Mouse (Mus musculus) small intestine, adult 2 months (tissue): ENCODE measurements around the gene Jade1. TPM values are rescaled to one million over a fixed set of nuclear protein-coding genes. Genes with fewer than 3 reads are reported as not detected.
A peak's percentile ranks its signal among the peaks of the same experiment; 100 is the strongest.

ENCODE experiments used
- H3K27ac ChIP-seq: fragments of 200-500 bp; 2 replicates; pipeline ENCODE4 v1.5.1; 2012; ENCODE audit warnings: low read depth, low read length, control low read depth, inconsistent platforms; ENCODE audit not compliant: insufficient read depth
- H3K27me3 ChIP-seq: fragments of 200-500 bp; 2 replicates; pipeline ENCODE4 v1.6.1; 2012; ENCODE audit warnings: mild to moderate bottlenecking, moderate library complexity, low read length, inconsistent platforms; ENCODE audit not compliant: control insufficient read depth, insufficient read depth
- H3K36me3 ChIP-seq: fragments of 200-500 bp; 2 replicates; pipeline ENCODE4 v1.6.1; 2012; ENCODE audit warnings: mild to moderate bottlenecking, low read length, control low read depth, inconsistent platforms; ENCODE audit not compliant: control insufficient read depth, insufficient read depth
- H3K4me1 ChIP-seq: fragments of 200-500 bp; 2 replicates; pipeline ENCODE4 v1.6.1; 2012; ENCODE audit warnings: low read length, inconsistent platforms, mixed read lengths; ENCODE audit not compliant: control insufficient read depth, insufficient read depth, insufficient read length
- H3K4me3 ChIP-seq: fragments of 200-500 bp; 2 replicates; pipeline ENCODE4 v1.5.1; 2012; ENCODE audit warnings: low read depth, mild to moderate bottlenecking, control low read depth, inconsistent platforms, low read length, moderate library complexity
- CTCF ChIP-seq: fragments of 200-500 bp; IDR thresholded peaks from 2 replicates; pipeline ENCODE4 v1.5.1; 2012; ENCODE audit warnings: low read depth, mild to moderate bottlenecking, control low read depth, inconsistent platforms, low read length, moderate library complexity, mixed read lengths; ENCODE audit not compliant: insufficient replicate concordance, insufficient read length; ENCODE audit errors: extremely low read depth
- POLR2A ChIP-seq: fragments of 200-500 bp; IDR thresholded peaks from 2 replicates; pipeline ENCODE4 v1.6.1; 2012; ENCODE audit warnings: low read depth, mild to moderate bottlenecking, control low read depth, inconsistent platforms, low read length, moderate library complexity
- WGBS: fragments of 180-500 bp; shearing (Covaris S2); methylation state at CpG from one replicate; pipeline ENCODE4 v1.1.7; 2018; 5-methylcytosine and 5-hydroxymethylcytosine counted together
- polyA plus RNA-seq: library from polyadenylated mRNA; depleted of rRNA; stranded (reverse); fragments of >200 nt; gene quantifications from 2 replicates; pipeline ENCODE4 v1.2.3, GENCODE M21; 2012

The Jade1 gene
- polyA plus RNA-seq, 1 experiment = 18.5 TPM

DNA sequence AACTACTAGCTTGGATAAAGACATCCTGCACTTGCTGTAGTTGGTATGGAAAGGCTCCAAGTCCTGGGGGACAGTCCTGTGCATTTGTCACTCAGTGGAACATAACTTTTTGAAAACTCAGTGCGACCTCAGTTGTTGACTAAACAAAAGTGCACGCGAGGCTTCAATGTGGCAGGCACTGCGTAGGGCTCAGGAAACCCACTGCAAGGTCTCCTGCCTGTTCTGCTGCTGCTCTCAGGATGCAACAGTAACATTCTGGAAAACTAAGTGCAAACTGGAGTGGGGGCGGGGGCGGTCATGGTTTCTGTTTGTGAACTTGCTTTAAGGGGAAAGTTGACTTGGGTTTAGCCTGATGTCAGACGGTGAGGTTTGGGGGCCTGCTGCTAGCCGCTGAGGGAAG lies 51.9 kb downstream of the Jade1 start:
- H3K27ac ChIP-seq = no peak overlapping the region
- no peak overlapping the region for H3K4me3 ChIP-seq
- H3K36me3 ChIP-seq = peaks cover 57% of the 10 kb centered on the region
- H3K4me1 ChIP-seq = no peaks in the 10 kb centered on the region
- 86% methylated on average over 8 of the region's 8 CpGs for WGBS
- H3K27me3 ChIP-seq = no peaks in the 10 kb centered on the region
- no peak for TF ChIP-seq POLR2A
- TF ChIP-seq CTCF = no peak

DNA sequence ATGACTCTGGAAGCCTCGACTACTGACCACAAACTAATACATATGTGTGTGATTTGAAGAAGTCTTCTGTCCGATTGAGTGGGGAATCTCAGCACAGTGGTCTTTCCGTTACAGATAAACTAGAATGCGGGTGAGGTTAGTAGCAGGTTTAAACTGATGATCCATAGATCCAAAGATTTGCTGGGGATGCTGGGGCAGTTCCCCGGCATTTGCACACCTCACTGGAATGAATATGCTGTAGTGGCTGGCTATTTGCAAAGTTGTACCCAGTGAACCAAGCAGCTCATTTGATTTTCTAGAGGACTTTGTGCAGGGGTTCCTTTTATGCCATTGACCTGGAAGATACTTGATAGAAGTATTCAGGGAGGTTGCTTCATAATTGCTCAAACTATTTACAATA lies 53.5 kb downstream of the Jade1 start:
- H3K4me3 ChIP-seq = no peak overlapping the region
- no peaks in the 10 kb centered on the region for H3K27me3 ChIP-seq
- H3K36me3 ChIP-seq = peaks cover 62% of the 10 kb centered on the region
- H3K27ac ChIP-seq = no peak overlapping the region
- 95% methylated on average over 5 of the region's 5 CpGs for WGBS
- TF ChIP-seq CTCF (no peak), POLR2A (no peak)
- H3K4me1 ChIP-seq = no peaks in the 10 kb centered on the region

DNA sequence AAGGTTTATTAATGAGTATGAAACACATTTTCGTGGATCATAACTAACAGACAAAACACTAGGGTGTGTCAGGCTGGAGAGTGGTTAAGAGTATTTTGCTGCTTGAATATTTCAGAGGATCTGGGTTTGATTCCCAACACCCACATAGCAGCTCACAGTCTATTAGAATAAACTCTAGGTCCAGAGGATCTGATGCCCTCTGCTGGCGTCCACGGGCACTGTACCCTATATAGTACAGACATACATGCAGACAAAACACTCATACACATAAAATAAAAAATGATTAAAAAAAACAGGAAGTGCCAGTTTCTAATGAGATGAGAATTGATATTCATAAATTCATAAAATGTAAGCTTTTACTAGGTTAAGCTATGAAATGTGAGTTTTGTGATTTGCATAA lies 56.7 kb downstream of the Jade1 start:
- Histone ChIP-seq H3K36me3 (peaks cover 47% of the 10 kb centered on the region), H3K4me1 (no peaks in the 10 kb centered on the region), H3K27me3 (no peaks in the 10 kb centered on the region), H3K27ac (no peak overlapping the region), H3K4me3 (no peak overlapping the region)
- peak; percentile 31; the same call in 1 of the 2 replicates for TF ChIP-seq CTCF
- no peak for TF ChIP-seq POLR2A
- WGBS = 92% methylated on average over 3 of the region's 3 CpGs

DNA sequence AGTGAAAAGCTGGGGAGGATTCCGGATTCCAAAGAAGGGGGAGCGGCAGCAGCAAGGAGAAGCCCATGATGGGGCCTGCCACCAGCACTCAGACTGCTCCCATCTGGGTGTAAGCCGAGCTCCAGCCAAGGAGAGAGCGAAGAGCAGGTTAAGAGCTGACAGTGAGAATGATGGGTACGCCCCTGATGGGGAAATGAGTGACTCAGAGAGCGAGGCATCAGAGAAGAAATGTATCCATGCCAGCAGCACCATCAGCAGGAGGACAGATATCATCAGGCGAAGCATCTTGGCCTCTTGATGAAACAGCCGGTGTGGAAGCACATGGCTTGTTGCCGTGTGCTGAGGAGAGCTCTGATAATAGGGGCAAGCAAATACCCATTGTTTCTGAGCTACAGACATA lies 58.2 kb downstream of the Jade1 start:
- 92% methylated on average over 9 of the region's 9 CpGs for WGBS
- H3K27me3 ChIP-seq = no peaks in the 10 kb centered on the region
- no peak overlapping the region for H3K4me3 ChIP-seq
- no peak overlapping the region for H3K27ac ChIP-seq
- peaks cover 47% of the 10 kb centered on the region for H3K36me3 ChIP-seq
- no peak for TF ChIP-seq CTCF
- no peak for TF ChIP-seq POLR2A
- no peaks in the 10 kb centered on the region for H3K4me1 ChIP-seq

DNA sequence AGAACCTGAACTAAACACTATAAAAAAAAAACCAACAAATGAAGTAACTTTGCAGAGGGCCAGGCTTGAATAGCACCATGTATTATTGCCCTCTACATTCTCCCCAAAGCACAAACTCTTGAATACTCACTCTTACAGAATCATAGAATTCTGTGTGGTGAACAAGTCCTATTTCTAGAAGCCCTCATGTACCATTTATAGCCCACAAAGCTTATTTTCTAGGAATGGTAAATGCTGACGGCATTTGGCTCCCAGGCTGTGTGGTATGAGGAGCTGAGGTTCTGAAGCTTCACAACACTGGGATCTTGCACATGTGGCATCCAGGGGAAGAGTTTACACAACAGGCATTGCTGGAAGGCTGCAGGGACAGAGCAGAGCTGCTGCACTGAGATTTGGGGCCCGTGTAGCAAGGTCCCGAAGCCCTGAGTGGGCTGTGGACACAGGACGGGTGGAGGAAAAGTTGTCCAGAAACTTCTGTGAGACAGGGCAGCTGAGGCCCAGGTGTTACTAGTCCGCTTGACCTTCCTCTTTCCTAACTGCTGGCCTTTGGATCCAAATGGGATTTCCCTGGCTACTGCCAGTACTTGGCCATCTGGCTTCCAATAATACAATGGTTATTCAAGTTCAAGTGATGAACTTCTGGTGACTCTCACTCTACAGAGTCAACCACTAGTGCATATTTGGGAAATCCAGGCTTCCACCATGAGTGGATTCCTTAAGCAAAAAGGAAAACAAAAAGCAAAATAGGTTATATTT lies 58.9 kb downstream of the Jade1 start:
- Histone ChIP-seq H3K4me3 (no peak overlapping the region), H3K27ac (no peak overlapping the region), H3K27me3 (no peaks in the 10 kb centered on the region), H3K4me1 (no peaks in the 10 kb centered on the region), H3K36me3 (peaks cover 45% of the 10 kb centered on the region)
- 92% methylated on average over 5 of the region's 5 CpGs for WGBS
- TF ChIP-seq CTCF = no peak
- TF ChIP-seq POLR2A = no peak

DNA sequence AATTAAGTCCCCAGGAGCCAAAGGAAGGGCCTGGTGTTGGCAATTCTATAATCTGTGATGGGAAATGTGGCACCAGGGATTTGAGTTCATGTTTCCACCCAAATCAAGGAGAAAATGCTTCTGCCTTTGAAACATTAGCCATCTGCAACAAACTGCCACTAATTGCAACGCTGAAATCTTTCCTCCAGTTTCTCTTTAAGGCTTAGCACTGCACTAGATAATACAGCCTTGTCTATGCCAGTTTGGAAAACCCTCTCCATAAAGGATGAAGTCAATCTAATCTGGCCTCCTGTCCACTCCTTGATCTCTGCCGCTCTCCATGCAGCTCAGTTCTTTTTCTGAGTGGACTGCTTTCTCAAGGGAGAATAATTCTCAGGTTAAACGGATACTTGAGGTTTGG lies 62.5 kb downstream of the Jade1 start:
- Histone ChIP-seq H3K36me3 (peaks cover 15% of the 10 kb centered on the region), H3K27ac (no peak overlapping the region), H3K4me1 (no peaks in the 10 kb centered on the region; the same call in 1 of the 2 replicates), H3K4me3 (no peak overlapping the region), H3K27me3 (no peaks in the 10 kb centered on the region)
- TF ChIP-seq CTCF = no peak
- TF ChIP-seq POLR2A = no peak
- WGBS = 81% methylated on average over 3 of the region's 3 CpGs

DNA sequence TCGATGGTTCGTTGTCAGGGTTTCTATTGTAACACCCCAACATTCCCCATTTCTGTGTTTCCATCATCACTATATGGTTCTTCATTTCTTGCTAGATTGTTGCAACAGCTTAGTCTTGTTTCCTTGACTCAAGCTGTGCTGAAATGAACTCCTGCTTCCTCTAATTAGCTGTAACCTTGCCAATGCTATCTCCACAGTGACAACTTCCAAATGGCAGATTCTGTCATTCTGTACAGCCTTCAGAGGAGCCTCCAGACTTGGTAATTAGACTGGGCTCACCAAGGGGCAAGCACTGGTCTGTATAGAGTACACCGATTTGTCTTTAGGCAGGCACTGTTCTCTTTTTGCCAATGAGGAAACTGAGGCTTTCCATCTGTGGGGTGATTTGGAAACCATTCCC lies 63.0 kb downstream of the Jade1 start:
- no peak overlapping the region for H3K4me3 ChIP-seq
- H3K27me3 ChIP-seq = no peaks in the 10 kb centered on the region
- H3K27ac ChIP-seq = no peak overlapping the region
- H3K4me1 ChIP-seq = no peaks in the 10 kb centered on the region; the same call in 1 of the 2 replicates
- H3K36me3 ChIP-seq = peaks cover 11% of the 10 kb centered on the region
- no peak for TF ChIP-seq POLR2A
- no peak for TF ChIP-seq CTCF
- 91% methylated on average over 3 of the region's 3 CpGs for WGBS

DNA sequence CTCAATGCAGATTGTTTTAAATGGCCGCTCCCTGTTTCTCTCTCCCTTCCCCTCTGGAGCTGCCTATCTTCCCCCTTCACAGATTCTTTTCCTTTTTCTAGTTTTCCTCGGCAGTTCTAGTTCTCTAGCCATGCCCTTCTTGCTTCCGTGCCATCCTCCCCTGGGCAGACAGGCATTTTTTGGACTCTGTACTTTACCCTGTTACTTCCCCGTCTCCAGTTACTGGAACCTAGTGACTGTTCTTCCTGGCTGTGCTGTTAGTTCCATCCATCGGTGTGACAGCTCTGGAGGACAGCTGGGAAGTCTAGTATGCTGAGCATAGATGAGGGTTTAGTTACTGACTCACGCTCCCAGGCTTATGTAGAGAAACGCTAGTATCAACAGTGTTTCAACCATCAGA lies 65.4 kb downstream of the Jade1 start:
- no peak overlapping the region for H3K27ac ChIP-seq
- TF ChIP-seq POLR2A (no peak), CTCF (no peak)
- 49% methylated on average over 7 of the region's 7 CpGs for WGBS
- H3K27me3 ChIP-seq = no peaks in the 10 kb centered on the region
- H3K4me1 ChIP-seq = no peaks in the 10 kb centered on the region; the same call in 1 of the 2 replicates
- no peaks in the 10 kb centered on the region for H3K36me3 ChIP-seq
- H3K4me3 ChIP-seq = no peak overlapping the region
